Mouse (Mus musculus) cortical plate, adult 2 months (tissue): ENCODE results near the gene Ccdc81.

Experiments used
- CTCF ChIP-seq: fragments of 200-500 bp; IDR thresholded peaks from 2 replicates; pipeline ENCODE4 v1.5.1; 2011; ENCODE audit warnings: mild to moderate bottlenecking, control low read depth, low read length; ENCODE audit not compliant: insufficient read depth; ENCODE audit errors: extremely low read depth
- POLR2A ChIP-seq: fragments of 200-500 bp; IDR thresholded peaks from 2 replicates; pipeline ENCODE4 v1.6.1; 2011; ENCODE audit warnings: mild to moderate bottlenecking, low read length, control low read depth; ENCODE audit not compliant: insufficient read depth; ENCODE audit errors: extremely low read depth

DNA sequence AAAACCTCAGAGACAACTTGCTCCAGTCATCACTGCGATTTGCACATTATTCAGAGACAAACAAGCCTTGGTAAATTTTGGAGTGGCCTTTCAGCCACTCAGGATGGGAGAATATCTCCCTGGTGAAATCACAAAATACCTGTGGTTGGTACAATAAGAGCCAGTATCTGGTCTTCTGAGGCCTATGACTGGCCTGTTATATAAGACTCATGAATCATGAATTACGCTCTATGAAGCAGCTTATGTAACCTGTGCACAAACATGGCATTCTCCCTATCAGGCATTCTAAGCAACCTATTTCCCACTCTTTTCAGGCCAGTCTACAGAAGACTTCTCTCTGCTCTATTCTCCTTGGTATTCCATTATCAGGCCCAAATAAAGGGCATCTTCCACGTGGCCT is 8.9 kb upstream of the Ccdc81 start:
- no peak for TF ChIP-seq CTCF
- TF ChIP-seq POLR2A: no peak
